Mouse (Mus musculus) heart, embryonic 12.5 days (tissue): ENCODE results near the gene Mink1. TPM values are rescaled to one million over a fixed set of nuclear protein-coding genes. Genes with fewer than 3 reads are reported as not detected.
"Not testable (repeated sequence)": the region's sequence is repeated elsewhere in the genome, so short reads cannot be mapped to it uniquely, and the experiment has no call there.

Source experiments
- ATAC-seq: fragments of 200-750 bp; cut with Nextera tagmentation; 2 replicates; pipeline ENCODE4 v1.8.0; 2017; ENCODE audit warnings: moderate TSS enrichment, moderate library complexity; ENCODE audit not compliant: insufficient number of reproducible peaks, low FRiP score
- H3K27ac ChIP-seq: fragments of 300-500 bp; sonication (generic); 2 replicates; pipeline ENCODE4 v1.5.1; 2016; ENCODE audit warnings: mild to moderate bottlenecking, moderate library complexity; ENCODE audit not compliant: poor library complexity, severe bottlenecking
- H3K27me3 ChIP-seq: fragments of 300-500 bp; sonication (generic); replicated peaks from 2 replicates; pipeline ENCODE4 v1.6.1; 2016; ENCODE audit warnings: mild to moderate bottlenecking, moderate library complexity
- H3K36me3 ChIP-seq: fragments of 300-500 bp; sonication (generic); 2 replicates; pipeline ENCODE4 v1.6.1; 2016; ENCODE audit warnings: mild to moderate bottlenecking, moderate library complexity
- H3K4me1 ChIP-seq: fragments of 300-500 bp; sonication (generic); replicated peaks from 2 replicates; pipeline ENCODE4 v1.6.1; 2016; ENCODE audit warnings: mild to moderate bottlenecking
- H3K4me2 ChIP-seq: fragments of 300-500 bp; sonication (generic); 2 replicates; pipeline ENCODE4 v1.6.1; 2016; ENCODE audit warnings: mild to moderate bottlenecking, moderate library complexity
- H3K4me3 ChIP-seq: fragments of 300-500 bp; sonication (generic); 2 replicates; pipeline ENCODE4 v1.5.1; 2016; ENCODE audit warnings: mild to moderate bottlenecking
- H3K9ac ChIP-seq: fragments of 300-500 bp; sonication (generic); 2 replicates; pipeline ENCODE4 v1.6.1; 2016; ENCODE audit warnings: mild to moderate bottlenecking, moderate library complexity
- H3K9me3 ChIP-seq: fragments of 300-500 bp; sonication (generic); replicated peaks from 2 replicates; pipeline ENCODE4 v1.6.1; 2016; ENCODE audit warnings: mild to moderate bottlenecking, moderate library complexity
- WGBS: fragments of 180-500 bp; shearing (Covaris S2); methylation state at CpG from one replicate; pipeline ENCODE4 v1.1.7; 2016; 5-methylcytosine and 5-hydroxymethylcytosine counted together
- polyA plus RNA-seq: library from polyadenylated mRNA; unstranded; fragments of >200 nt; fragmentation: Nextera tagmentation; extraction: Ambion mirVana; gene quantifications from 2 replicates; pipeline ENCODE4 v1.2.1, GENCODE M21; 2016

Mink1 gene
- polyA plus RNA-seq, 1 experiment from 2014 or later = 13.7 TPM

- peaks cover 54% of the 10 kb centered on the region for H3K36me3 ChIP-seq
- H3K27ac ChIP-seq = no peak overlapping the region
- peaks cover 4% of the 10 kb centered on the region; the same call in 1 of the 2 replicates for H3K27me3 ChIP-seq
- 31% methylated on average over 6 of the region's 7 CpGs for WGBS
- no peak overlapping the region for H3K4me2 ChIP-seq
- no peak for ATAC-seq
- no peaks in the 10 kb centered on the region for H3K9me3 ChIP-seq
- H3K4me1 ChIP-seq = no peaks in the 10 kb centered on the region
- no peak overlapping the region for H3K4me3 ChIP-seq
- H3K9ac ChIP-seq = no peak overlapping the region
Observed at GRCm38 (mm10) chr11:70553940-70554339, 8.7 kb upstream of the Mink1 start.

DNA sequence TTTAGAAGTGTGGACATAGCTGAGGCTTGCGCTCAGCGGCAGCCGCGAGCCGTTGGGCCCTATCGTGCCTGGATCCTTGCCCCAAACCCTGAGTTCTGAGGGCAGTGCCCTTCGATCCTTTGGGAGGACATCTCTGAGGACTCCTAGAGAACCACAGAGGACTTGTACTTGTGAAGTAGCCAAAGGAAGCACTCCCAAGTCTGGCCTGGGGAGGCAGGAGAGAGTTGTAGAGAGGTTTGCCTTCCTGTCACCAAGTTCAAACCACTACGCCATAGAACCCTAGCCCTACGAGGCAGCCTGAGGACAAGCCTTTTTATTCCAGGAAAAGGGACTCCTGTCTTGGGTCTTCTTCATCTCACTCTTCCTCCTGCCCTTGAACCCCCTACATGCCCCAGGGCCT lies 5.1 kb upstream of the Mink1 start:
- no peak for ATAC-seq

DNA sequence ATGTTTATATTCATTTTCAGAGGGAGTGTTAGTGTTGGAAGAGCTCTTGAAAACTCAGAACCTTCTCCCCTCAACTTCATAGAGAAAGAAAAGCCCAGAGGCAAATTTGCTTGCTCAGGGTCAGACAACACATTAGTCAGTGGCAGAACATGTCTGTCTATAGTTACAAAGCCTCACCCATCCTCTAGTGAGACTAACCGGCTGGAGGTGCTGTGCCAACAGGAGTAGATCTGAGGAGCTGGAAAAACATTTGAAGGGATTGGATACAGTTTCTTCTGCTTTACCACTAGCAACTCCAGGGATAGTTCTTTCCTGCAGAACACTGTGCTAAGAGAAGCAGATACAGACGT lies 769 bp upstream of the Mink1 start:
- H3K27me3 ChIP-seq = no peaks in the 10 kb centered on the region
- peak overlapping the region; percentile 94 for H3K9ac ChIP-seq
- peak overlapping the region; percentile 88 for H3K27ac ChIP-seq
- WGBS = 3% methylated on average over 2 of the region's 2 CpGs
- H3K36me3 ChIP-seq = peaks cover 15% of the 10 kb centered on the region
- peak overlapping the region; percentile 92 for H3K4me2 ChIP-seq
- H3K4me1 ChIP-seq = peaks cover 36% of the 10 kb centered on the region
- H3K4me3 ChIP-seq = peak overlapping the region; percentile 91
- no peaks in the 10 kb centered on the region for H3K9me3 ChIP-seq
- ATAC-seq = peak; percentile 8

More for the DNA sequence above, 5.1 kb upstream of the Mink1 start:
- Histone ChIP-seq H3K36me3 (peaks cover 50% of the 10 kb centered on the region), H3K4me1 (peaks cover 6% of the 10 kb centered on the region), H3K4me3 (no peak overlapping the region), H3K27me3 (peaks cover 2% of the 10 kb centered on the region; the same call in 1 of the 2 replicates), H3K4me2 (no peak overlapping the region), H3K9ac (no peak overlapping the region), H3K27ac (no peak overlapping the region), H3K9me3 (no peaks in the 10 kb centered on the region)
- WGBS = 84% methylated on average over 9 of the region's 9 CpGs

- Histone ChIP-seq H3K36me3 (peaks cover 6% of the 10 kb centered on the region), H3K4me1 (peaks cover 39% of the 10 kb centered on the region), H3K9me3 (no peaks in the 10 kb centered on the region), H3K4me3 (peak overlapping the region; percentile 91), H3K27me3 (no peaks in the 10 kb centered on the region), H3K9ac (peak overlapping the region; percentile 94), H3K4me2 (peak overlapping the region; percentile 92), H3K27ac (peak overlapping the region; percentile 88)
- ATAC-seq = no peak
- 0% methylated on average over 20 of the region's 31 CpGs for WGBS
Observed at GRCm38 (mm10) chr11:70562995-70563469, 351 bp downstream of the Mink1 start.

DNA sequence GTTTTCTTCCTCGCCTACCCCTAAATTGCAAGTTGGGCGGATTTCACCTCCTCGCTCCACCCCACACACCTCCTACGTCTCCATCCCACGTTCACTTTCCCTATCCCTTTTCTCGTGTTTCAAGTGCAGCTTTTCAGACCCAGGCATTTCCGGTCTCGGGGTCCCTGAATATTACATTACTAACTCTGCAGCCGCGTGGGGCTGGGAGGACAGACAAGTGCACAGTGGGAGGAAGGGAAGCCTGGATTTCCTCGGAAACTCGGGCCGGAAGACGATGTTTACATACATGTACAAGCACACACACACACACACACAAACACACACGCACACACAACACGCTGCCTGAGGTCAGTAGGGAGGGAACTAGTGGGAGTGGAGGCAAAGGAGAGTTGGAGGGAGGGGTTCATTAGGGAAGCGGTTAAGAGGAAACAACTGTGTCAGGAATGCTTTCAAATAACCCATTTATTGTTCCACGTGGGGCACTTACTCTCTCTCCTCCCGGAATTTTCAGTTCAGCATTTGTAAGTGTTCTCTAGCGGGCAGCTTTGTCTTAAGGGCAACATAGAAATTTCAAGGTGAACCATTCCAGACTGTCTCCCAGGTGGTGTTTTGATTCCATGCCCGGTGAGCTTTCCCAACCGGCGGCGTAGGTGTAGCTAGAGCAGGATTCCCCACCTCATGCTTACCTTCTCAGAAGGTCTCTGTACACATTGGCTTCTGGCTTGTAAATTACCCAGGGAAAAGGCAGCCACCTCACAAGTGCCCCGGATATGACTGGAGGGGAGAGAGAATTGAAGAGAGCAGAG lies 992 bp downstream of the Mink1 start:
- no peak for ATAC-seq
- Histone ChIP-seq H3K9me3 (no peaks in the 10 kb centered on the region), H3K4me1 (peaks cover 39% of the 10 kb centered on the region), H3K36me3 (peaks cover 7% of the 10 kb centered on the region; the same call in 1 of the 2 replicates), H3K9ac (peak overlapping the region; percentile 94), H3K27ac (peak overlapping the region; percentile 88), H3K4me3 (peak overlapping the region; percentile 91), H3K27me3 (no peaks in the 10 kb centered on the region), H3K4me2 (peak overlapping the region; percentile 92)
- 2% methylated on average over 25 of the region's 25 CpGs for WGBS

- Histone ChIP-seq H3K9me3 (no peaks in the 10 kb centered on the region), H3K4me1 (peaks cover 39% of the 10 kb centered on the region), H3K4me3 (peak overlapping the region; percentile 91), H3K4me2 (peak overlapping the region; percentile 92), H3K27ac (0 out of 2 replicates have a peak overlapping the region, but pooled peaks have one; percentile 88), H3K9ac (peak overlapping the region; percentile 94), H3K36me3 (peaks cover 7% of the 10 kb centered on the region; the same call in 1 of the 2 replicates), H3K27me3 (no peaks in the 10 kb centered on the region)
- WGBS = 47% methylated on average over 4 of the region's 4 CpGs
- ATAC-seq = no peak
Observed at GRCm38 (mm10) chr11:70564276-70564873, 1.7 kb downstream of the Mink1 start.

DNA sequence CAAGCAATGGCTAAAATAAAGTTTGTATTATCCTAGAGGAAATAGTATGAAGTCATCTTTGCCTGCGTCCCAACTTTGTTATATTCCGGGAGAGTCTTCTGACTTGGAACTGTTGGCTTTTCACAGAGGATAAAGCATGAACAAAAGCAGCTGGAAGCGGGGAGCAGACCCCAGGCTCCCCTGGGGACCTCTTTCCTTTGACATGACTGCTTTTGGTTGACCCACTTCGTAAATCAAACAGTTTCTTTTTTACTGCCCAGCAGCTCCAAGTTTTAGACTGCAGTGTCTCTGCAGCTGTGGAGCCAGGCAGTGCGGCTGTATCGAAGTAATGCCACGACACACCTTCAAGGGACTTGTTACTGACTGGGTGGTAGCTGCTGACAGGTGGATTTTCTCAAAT lies 3.9 kb downstream of the Mink1 start:
- WGBS = 67% methylated on average over 7 of the region's 7 CpGs
- Histone ChIP-seq H3K4me2 (no peak overlapping the region), H3K9me3 (no peaks in the 10 kb centered on the region), H3K9ac (no peak overlapping the region), H3K4me1 (peaks cover 47% of the 10 kb centered on the region), H3K36me3 (peaks cover 7% of the 10 kb centered on the region; the same call in 1 of the 2 replicates), H3K27ac (no peak overlapping the region), H3K27me3 (no peaks in the 10 kb centered on the region), H3K4me3 (no peak overlapping the region)
- ATAC-seq = no peak

- peaks cover 34% of the 10 kb centered on the region for H3K4me1 ChIP-seq
- H3K4me3 ChIP-seq, H3K9me3 ChIP-seq, H3K4me2 ChIP-seq, H3K9ac ChIP-seq, H3K27ac ChIP-seq, H3K27me3 ChIP-seq, H3K36me3 ChIP-seq: not testable (repeated sequence)
- WGBS = 47% methylated on average over 1 of the region's 1 CpGs
- ATAC-seq = peak; percentile 45
Observed at GRCm38 (mm10) chr11:70570614-70571013, 7.9 kb downstream of the Mink1 start.

- peaks cover 6% of the 10 kb centered on the region; the same call in 1 of the 2 replicates for H3K36me3 ChIP-seq
- no peaks in the 10 kb centered on the region for H3K9me3 ChIP-seq
- no peak overlapping the region for H3K4me2 ChIP-seq
- no peaks in the 10 kb centered on the region for H3K27me3 ChIP-seq
- H3K27ac ChIP-seq = no peak overlapping the region
- H3K9ac ChIP-seq = no peak overlapping the region
- WGBS = 81% methylated on average over 1 of the region's 1 CpGs
- H3K4me1 ChIP-seq = peaks cover 31% of the 10 kb centered on the region
- H3K4me3 ChIP-seq = no peak overlapping the region
- no peak for ATAC-seq
Observed at GRCm38 (mm10) chr11:70571641-70572040, 9.0 kb downstream of the Mink1 start.

DNA sequence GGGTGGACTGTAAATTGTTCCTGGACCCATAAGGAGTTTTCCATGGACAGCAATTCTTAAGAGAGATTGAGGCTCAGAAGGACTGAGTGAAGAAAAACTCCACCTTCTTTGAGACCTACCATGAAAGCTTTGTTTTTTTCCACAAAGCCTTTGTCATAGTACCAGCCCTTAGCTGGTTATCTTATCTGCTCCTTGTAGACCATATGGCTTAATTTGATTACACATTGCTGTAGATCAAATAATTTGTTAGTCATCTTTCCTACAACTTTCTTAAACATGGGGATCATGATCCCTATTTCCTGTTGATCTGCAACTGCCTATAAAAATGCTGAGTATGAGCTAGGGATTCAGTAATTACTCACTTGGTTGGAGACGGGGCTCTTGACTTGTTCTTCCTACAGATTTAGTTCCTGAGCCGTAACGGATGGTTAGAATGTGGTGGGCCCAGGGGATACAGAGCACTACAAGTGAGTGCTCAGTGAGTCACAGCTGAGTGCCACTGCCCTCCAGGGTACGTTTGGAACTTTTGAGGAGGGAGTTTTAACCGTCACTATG lies 9.7 kb downstream of the Mink1 start:
- no peaks in the 10 kb centered on the region for H3K27me3 ChIP-seq
- peaks cover 4% of the 10 kb centered on the region; the same call in 1 of the 2 replicates for H3K36me3 ChIP-seq
- peaks cover 32% of the 10 kb centered on the region for H3K4me1 ChIP-seq
- peak overlapping the region; percentile 34; the same call in 1 of the 2 replicates for H3K27ac ChIP-seq
- peak; percentile 71 for ATAC-seq
- H3K4me3 ChIP-seq = no peak overlapping the region
- H3K9ac ChIP-seq = no peak overlapping the region
- no peak overlapping the region for H3K4me2 ChIP-seq
- WGBS = 38% methylated on average over 5 of the region's 5 CpGs
- H3K9me3 ChIP-seq = no peaks in the 10 kb centered on the region

DNA sequence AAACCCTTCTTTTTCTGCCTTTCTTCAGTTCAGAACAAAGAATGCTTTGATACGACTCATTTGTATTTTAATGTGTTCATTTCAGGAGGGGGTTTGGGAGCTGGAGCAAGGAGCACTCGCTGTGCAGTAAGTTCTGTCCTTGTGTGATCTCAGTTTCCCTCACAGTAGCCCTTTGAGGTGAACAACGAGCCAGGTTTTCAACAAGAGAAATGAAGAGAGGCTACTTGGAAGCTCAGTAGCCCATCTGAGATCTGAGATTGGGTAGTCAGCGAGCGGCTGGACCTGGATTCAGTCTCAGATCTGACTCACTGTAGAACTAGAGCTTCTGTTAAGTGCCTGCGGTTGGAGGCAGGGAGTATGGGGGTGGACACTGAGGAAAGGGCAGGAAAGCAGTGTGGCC lies 11.2 kb downstream of the Mink1 start:
- H3K4me3 ChIP-seq = no peak overlapping the region
- ATAC-seq = no peak
- H3K4me1 ChIP-seq = peaks cover 45% of the 10 kb centered on the region
- no peaks in the 10 kb centered on the region for H3K27me3 ChIP-seq
- H3K4me2 ChIP-seq = no peak overlapping the region
- no peak overlapping the region for H3K27ac ChIP-seq
- H3K36me3 ChIP-seq = 0 out of 2 replicates have a peak, but pooled peaks cover under 1% of the 10 kb centered on the region
- 77% methylated on average over 6 of the region's 6 CpGs for WGBS
- H3K9ac ChIP-seq = no peak overlapping the region
- no peaks in the 10 kb centered on the region for H3K9me3 ChIP-seq
